15 mouse cellular contexts compared by ENCODE assay signal in genomic region chr6:78841261-78841660, GRCm38 (mm10).
"Had no signal": no experiment of that assay in that cellular context is flagged by ENCODE, and none has a peak within 500 bp of the region (broad histone marks: within the 10 kb centered on the region; RNA-seq: fewer than 3 reads in every experiment).

No protein-coding gene starts in this region.

- DNase-seq: retina, postnatal 1 day; right cerebral cortex, adult 18-20 months; right cerebral cortex, postnatal 14 days; right cerebral cortex, postnatal 25 days; right cerebral cortex, postnatal 4 days; spleen, adult 18-20 months; thymus, adult 18-20 months; thymus, adult 2 months; thymus, postnatal 14 days; thymus, postnatal 25 days; thymus, postnatal 36 days; thymus, postnatal 4 days had no signal

- H3K9ac ChIP-seq: neural tube, embryonic 15.5 days; stomach, embryonic 15.5 days had no signal

- H3K36me3 ChIP-seq: neural tube, embryonic 15.5 days; stomach, embryonic 15.5 days had no signal

- H3K4me1 ChIP-seq: neural tube, embryonic 15.5 days; stomach, embryonic 15.5 days had no signal

- H3K9me3 ChIP-seq: neural tube, embryonic 15.5 days; stomach, embryonic 15.5 days had no signal

- H3K4me3 ChIP-seq: neural tube, embryonic 15.5 days; stomach, embryonic 15.5 days had no signal

- H3K27ac ChIP-seq: neural tube, embryonic 15.5 days; stomach, embryonic 15.5 days; stomach, postnatal 0 days had no signal
